Mouse (Mus musculus): ENCODE measurements around the gene Adam12. TPM values are rescaled to one million over a fixed set of nuclear protein-coding genes. Genes with fewer than 3 reads are reported as not detected.

The Adam12 gene
- polyA plus RNA-seq, 1 experiment = 0.25 TPM

- WGBS = 79% methylated on average over 4 of the region's 4 CpGs
- Histone ChIP-seq H3K36me3 (ENCODE audit: control insufficient read depth, insufficient read depth, low read length) (no peaks in the 10 kb centered on the region), H3K27ac (ENCODE audit: insufficient read depth, low read depth, low read length) (no peak overlapping the region), H3K4me1 (ENCODE audit: control insufficient read depth, insufficient read depth, insufficient read length, low read length) (no peaks in the 10 kb centered on the region), H3K4me3 (ENCODE audit: low read depth, low read length) (no peak overlapping the region), H3K27me3 (ENCODE audit: control insufficient read depth, insufficient read depth, low read length) (no peaks in the 10 kb centered on the region)
- no peak for TF ChIP-seq CTCF (IDR thresholded peaks at IDR 0.05; ENCODE audit: extremely low read depth, insufficient read length, insufficient replicate concordance, low read depth, low read length)
- TF ChIP-seq POLR2A (IDR thresholded peaks at IDR 0.05; ENCODE audit: low read depth, low read length) = no peak
Measured at GRCm38 (mm10) chr7:133863684-133864083, 368.3 kb downstream of the Adam12 start.

GRCm38 (mm10) chr7:133863151-133863550 is 368.8 kb downstream of the Adam12 start:
- no peak for TF ChIP-seq POLR2A (IDR thresholded peaks at IDR 0.05; ENCODE audit: low read depth, low read length)
- no peak for TF ChIP-seq CTCF (IDR thresholded peaks at IDR 0.05; ENCODE audit: extremely low read depth, insufficient read length, insufficient replicate concordance, low read depth, low read length)
- H3K36me3 ChIP-seq (ENCODE audit: control insufficient read depth, insufficient read depth, low read length) = no peaks in the 10 kb centered on the region
- no peaks in the 10 kb centered on the region for H3K27me3 ChIP-seq (ENCODE audit: control insufficient read depth, insufficient read depth, low read length)
- no peak overlapping the region for H3K4me3 ChIP-seq (ENCODE audit: low read depth, low read length)
- no peak overlapping the region for H3K27ac ChIP-seq (ENCODE audit: insufficient read depth, low read depth, low read length)
- no peaks in the 10 kb centered on the region for H3K4me1 ChIP-seq (ENCODE audit: control insufficient read depth, insufficient read depth, insufficient read length, low read length)
- WGBS = 57% methylated on average over 3 of the region's 3 CpGs

DNA sequence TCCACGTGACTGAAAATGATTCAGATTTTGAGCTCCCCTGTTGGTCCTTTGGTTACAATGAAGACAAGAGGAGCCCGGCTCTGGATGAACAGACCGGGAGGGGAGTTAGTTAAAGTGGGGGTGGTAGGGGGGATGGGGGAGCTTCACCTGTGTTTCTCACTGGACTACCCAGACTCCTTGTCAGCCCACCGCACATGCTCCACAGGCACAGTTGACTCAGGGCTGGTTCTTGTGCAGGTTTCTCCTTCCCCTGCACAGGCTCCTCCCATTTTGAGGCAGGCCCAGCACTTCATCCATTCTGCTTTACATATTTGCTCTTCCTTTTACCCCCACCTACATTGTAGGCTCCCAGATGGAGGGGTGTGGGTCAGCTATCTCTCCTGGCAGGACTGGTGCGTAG is 369.2 kb downstream of the Adam12 start:
- no peaks in the 10 kb centered on the region for H3K27me3 ChIP-seq (ENCODE audit: control insufficient read depth, insufficient read depth, low read length)
- H3K4me3 ChIP-seq (ENCODE audit: low read depth, low read length) = no peak overlapping the region
- no peak overlapping the region for H3K27ac ChIP-seq (ENCODE audit: insufficient read depth, low read depth, low read length)
- 79% methylated on average over 5 of the region's 5 CpGs for WGBS
- no peaks in the 10 kb centered on the region for H3K36me3 ChIP-seq (ENCODE audit: control insufficient read depth, insufficient read depth, low read length)
- H3K4me1 ChIP-seq (ENCODE audit: control insufficient read depth, insufficient read depth, insufficient read length, low read length) = no peaks in the 10 kb centered on the region
- TF ChIP-seq CTCF (IDR thresholded peaks at IDR 0.05; ENCODE audit: extremely low read depth, insufficient read length, insufficient replicate concordance, low read depth, low read length) (no peak), POLR2A (IDR thresholded peaks at IDR 0.05; ENCODE audit: low read depth, low read length) (no peak)

GRCm38 (mm10) chr7:133862233-133862632 is 369.7 kb downstream of the Adam12 start:
- Histone ChIP-seq H3K4me1 (ENCODE audit: control insufficient read depth, insufficient read depth, insufficient read length, low read length) (no peaks in the 10 kb centered on the region), H3K4me3 (ENCODE audit: low read depth, low read length) (no peak overlapping the region), H3K36me3 (ENCODE audit: control insufficient read depth, insufficient read depth, low read length) (no peaks in the 10 kb centered on the region), H3K27me3 (ENCODE audit: control insufficient read depth, insufficient read depth, low read length) (no peaks in the 10 kb centered on the region), H3K27ac (ENCODE audit: insufficient read depth, low read depth, low read length) (no peak overlapping the region)
- no peak for TF ChIP-seq POLR2A (IDR thresholded peaks at IDR 0.05; ENCODE audit: low read depth, low read length)
- no peak for TF ChIP-seq CTCF (IDR thresholded peaks at IDR 0.05; ENCODE audit: extremely low read depth, insufficient read length, insufficient replicate concordance, low read depth, low read length)
- 89% methylated on average over 6 of the region's 6 CpGs for WGBS

DNA sequence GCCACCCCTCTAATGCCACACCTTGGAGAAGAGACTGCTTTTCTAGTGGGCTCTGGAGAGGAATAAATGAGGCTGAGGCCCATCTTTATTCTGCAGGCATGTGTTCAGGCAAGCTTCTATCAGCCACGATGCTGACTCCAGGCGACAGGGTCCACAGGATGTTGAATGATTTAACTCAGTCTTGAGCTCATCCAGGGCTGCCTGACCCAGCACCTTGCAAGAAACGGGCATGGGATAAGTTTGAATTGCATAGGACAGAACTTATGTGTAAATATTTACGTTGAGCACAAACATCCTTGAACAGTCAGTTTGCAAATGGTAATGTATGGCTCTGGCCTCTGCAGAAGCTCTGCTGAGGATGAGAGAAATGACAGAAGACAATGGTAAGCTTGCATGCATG is 372.4 kb downstream of the Adam12 start:
- TF ChIP-seq CTCF (IDR thresholded peaks at IDR 0.05; ENCODE audit: extremely low read depth, insufficient read length, insufficient replicate concordance, low read depth, low read length) (no peak), POLR2A (IDR thresholded peaks at IDR 0.05; ENCODE audit: low read depth, low read length) (no peak)
- WGBS = 52% methylated on average over 4 of the region's 4 CpGs
- Histone ChIP-seq H3K27ac (ENCODE audit: insufficient read depth, low read depth, low read length) (no peak overlapping the region), H3K36me3 (ENCODE audit: control insufficient read depth, insufficient read depth, low read length) (no peaks in the 10 kb centered on the region), H3K4me1 (ENCODE audit: control insufficient read depth, insufficient read depth, insufficient read length, low read length) (no peaks in the 10 kb centered on the region), H3K27me3 (ENCODE audit: control insufficient read depth, insufficient read depth, low read length) (no peaks in the 10 kb centered on the region), H3K4me3 (ENCODE audit: low read depth, low read length) (no peak overlapping the region)

GRCm38 (mm10) chr7:133858506-133858905 is 373.4 kb downstream of the Adam12 start:
- TF ChIP-seq CTCF (IDR thresholded peaks at IDR 0.05; ENCODE audit: extremely low read depth, insufficient read length, insufficient replicate concordance, low read depth, low read length) = no peak
- no peak for TF ChIP-seq POLR2A (IDR thresholded peaks at IDR 0.05; ENCODE audit: low read depth, low read length)
- Histone ChIP-seq H3K27ac (ENCODE audit: insufficient read depth, low read depth, low read length) (no peak overlapping the region), H3K27me3 (ENCODE audit: control insufficient read depth, insufficient read depth, low read length) (no peaks in the 10 kb centered on the region), H3K4me1 (ENCODE audit: control insufficient read depth, insufficient read depth, insufficient read length, low read length) (no peaks in the 10 kb centered on the region), H3K4me3 (ENCODE audit: low read depth, low read length) (no peak overlapping the region), H3K36me3 (ENCODE audit: control insufficient read depth, insufficient read depth, low read length) (no peaks in the 10 kb centered on the region)
- 83% methylated on average over 3 of the region's 3 CpGs for WGBS

- Histone ChIP-seq H3K4me1 (ENCODE audit: control insufficient read depth, insufficient read depth, insufficient read length, low read length) (no peaks in the 10 kb centered on the region), H3K36me3 (ENCODE audit: control insufficient read depth, insufficient read depth, low read length) (no peaks in the 10 kb centered on the region), H3K27ac (ENCODE audit: insufficient read depth, low read depth, low read length) (no peak overlapping the region), H3K4me3 (ENCODE audit: low read depth, low read length) (no peak overlapping the region), H3K27me3 (ENCODE audit: control insufficient read depth, insufficient read depth, low read length) (no peaks in the 10 kb centered on the region)
- TF ChIP-seq CTCF (IDR thresholded peaks at IDR 0.05; ENCODE audit: extremely low read depth, insufficient read length, insufficient replicate concordance, low read depth, low read length) (peak; percentile 67; the same call in 1 of the 2 replicates), POLR2A (IDR thresholded peaks at IDR 0.05; ENCODE audit: low read depth, low read length) (no peak)
- WGBS = 28% methylated on average over 3 of the region's 3 CpGs
Measured at GRCm38 (mm10) chr7:133856278-133856677, 375.7 kb downstream of the Adam12 start.

- TF ChIP-seq POLR2A (IDR thresholded peaks at IDR 0.05; ENCODE audit: low read depth, low read length) = no peak
- TF ChIP-seq CTCF (IDR thresholded peaks at IDR 0.05; ENCODE audit: extremely low read depth, insufficient read length, insufficient replicate concordance, low read depth, low read length) = peak; percentile 29; the same call in 1 of the 2 replicates
Measured at GRCm38 (mm10) chr7:133850735-133851134, 381.2 kb downstream of the Adam12 start.

More at GRCm38 (mm10) chr7:133850735-133851134, 381.2 kb downstream of the Adam12 start:
- H3K27me3 ChIP-seq (ENCODE audit: control insufficient read depth, insufficient read depth, low read length) = no peaks in the 10 kb centered on the region
- H3K4me3 ChIP-seq (ENCODE audit: low read depth, low read length) = no peak overlapping the region
- H3K27ac ChIP-seq (ENCODE audit: insufficient read depth, low read depth, low read length) = no peak overlapping the region
- H3K4me1 ChIP-seq (ENCODE audit: control insufficient read depth, insufficient read depth, insufficient read length, low read length) = no peaks in the 10 kb centered on the region
- H3K36me3 ChIP-seq (ENCODE audit: control insufficient read depth, insufficient read depth, low read length) = no peaks in the 10 kb centered on the region
